Mouse (Mus musculus) embryonic fibroblast, embryonic 13.5 days (primary cell): ENCODE data around the gene Slc16a5.

ENCODE experiments used
- CTCF ChIP-seq: IDR thresholded peaks from 2 replicates; pipeline ENCODE4 v1.5.1; 2011; ENCODE audit warnings: mild to moderate bottlenecking, control low read depth, low read length, moderate library complexity, borderline replicate concordance; ENCODE audit not compliant: insufficient read depth
- POLR2A ChIP-seq: IDR thresholded peaks from 2 replicates; pipeline ENCODE4 v1.6.1; 2011; ENCODE audit warnings: low read depth, mild to moderate bottlenecking, control low read depth, low read length, moderate library complexity

DNA sequence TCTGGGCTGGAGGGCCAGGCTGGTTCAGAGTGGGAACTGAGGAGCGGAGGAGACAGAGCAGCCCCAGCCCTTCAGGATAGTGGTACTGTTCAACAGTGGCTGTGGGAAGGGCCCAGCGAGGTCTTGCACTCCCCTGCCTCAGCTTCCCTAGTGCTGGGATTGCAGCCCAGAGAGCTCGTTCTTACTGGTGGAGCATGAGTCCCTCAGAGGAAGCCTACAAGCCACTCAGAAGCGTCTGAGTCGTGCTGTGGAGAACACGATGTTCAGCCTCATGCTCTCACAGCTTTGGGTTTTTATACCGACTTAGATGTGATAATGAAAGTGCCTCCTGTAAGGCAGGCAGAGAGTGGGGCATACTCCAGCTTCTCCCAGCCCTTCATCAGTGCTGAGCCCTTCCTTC is 37.6 kb upstream of the Slc16a5 start:
- TF ChIP-seq POLR2A = no peak
- no peak for TF ChIP-seq CTCF
